In the genomic region with DNA sequence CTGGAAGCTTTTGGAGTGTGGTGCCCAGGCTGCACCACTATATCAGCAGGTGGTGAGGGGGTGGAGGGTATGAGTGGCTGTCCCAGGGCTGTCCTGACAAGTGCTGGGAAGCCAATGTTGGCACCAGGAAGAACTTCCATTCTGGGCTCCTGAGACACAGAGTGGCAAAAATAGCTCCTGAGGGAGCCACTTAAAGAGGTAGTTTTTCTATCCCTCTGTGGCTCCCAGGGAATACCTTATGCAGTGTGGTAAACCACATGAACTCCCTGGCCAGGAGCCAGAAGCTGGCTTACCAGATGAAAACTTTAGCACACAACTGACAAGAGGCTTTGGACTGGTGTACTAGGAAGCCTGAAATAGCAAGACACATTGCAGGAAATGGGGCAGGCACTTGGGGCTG, we compare ENCODE assay signal across 8 mouse cellular contexts. TPM values are rescaled to one million over a fixed set of nuclear protein-coding genes. Genes with fewer than 3 reads are reported as not detected.
DNase-seq lines count a peak whose midpoint lies in the region; ATAC-seq and TF ChIP-seq lines count a peak whose summit lies in the region.

No protein-coding gene starts in this region.

- no peak overlapping the region for H3K27ac ChIP-seq in forebrain, postnatal 0 days (ENCODE audit: low read depth, low read length)
- H3K27ac ChIP-seq in forebrain, embryonic 15.5 days (replicated peaks) = no peak overlapping the region
- H3K27ac ChIP-seq in heart, embryonic 11.5 days (ENCODE audit: low read depth, low read length) = peak overlapping the region; percentile 71

- H3K4me2 ChIP-seq in forebrain, postnatal 0 days (ENCODE audit: low read depth) = no peak overlapping the region
- H3K4me2 ChIP-seq in forebrain, embryonic 15.5 days (replicated peaks) = no peak overlapping the region
- no peak overlapping the region for H3K4me2 ChIP-seq in heart, embryonic 11.5 days

- no peak for TF ChIP-seq CTCF in forebrain, postnatal 0 days (IDR thresholded peaks at IDR 0.05; ENCODE audit: low read depth)

- H3K9me3 ChIP-seq in forebrain, postnatal 0 days (ENCODE audit: low read length) = no peaks in the 10 kb centered on the region
- no peaks in the 10 kb centered on the region for H3K9me3 ChIP-seq in forebrain, embryonic 15.5 days
- no peaks in the 10 kb centered on the region for H3K9me3 ChIP-seq in heart, embryonic 11.5 days (replicated peaks; ENCODE audit: control insufficient read depth, low read length)

- no peaks in the 10 kb centered on the region for H3K4me1 ChIP-seq in forebrain, postnatal 0 days (ENCODE audit: insufficient read depth)
- peaks cover 7% of the 10 kb centered on the region; the same call in 1 of the 2 replicates for H3K4me1 ChIP-seq in forebrain, embryonic 15.5 days
- peaks cover 7% of the 10 kb centered on the region for H3K4me1 ChIP-seq in heart, embryonic 11.5 days (ENCODE audit: control insufficient read depth, insufficient read depth, low read length)

- intact Hi-C loops in left cerebral cortex, postnatal 36 days (cut with DNase I) = no loop called here

- DNase-seq in forebrain, postnatal 0 days = no peak
- peak; percentile 69 to 80 for DNase-seq in left cerebral cortex, postnatal 36 days (ENCODE audit: low spot score in 2 of 2)
- DNase-seq in testis, postnatal 14 days (ENCODE audit: low spot score) = no peak
- DNase-seq in spleen, postnatal 4 days (ENCODE audit: low spot score in 2 of 2) = no peak
- DNase-seq in adrenal gland, adult 2 months = no peak

- no peak overlapping the region for H3K4me3 ChIP-seq in forebrain, postnatal 0 days (ENCODE audit: low read depth, low read length)
- H3K4me3 ChIP-seq in forebrain, embryonic 15.5 days = no peak overlapping the region
- H3K4me3 ChIP-seq in heart, embryonic 11.5 days (ENCODE audit: low read depth, low read length) = no peak overlapping the region

- no peaks in the 10 kb centered on the region for H3K27me3 ChIP-seq in forebrain, postnatal 0 days (ENCODE audit: insufficient read depth, low read length)
- no peaks in the 10 kb centered on the region for H3K27me3 ChIP-seq in forebrain, embryonic 15.5 days
- no peaks in the 10 kb centered on the region for H3K27me3 ChIP-seq in heart, embryonic 11.5 days (ENCODE audit: control insufficient read depth, insufficient read depth, low read length)

- 0 out of 2 replicates have a peak, but pooled peaks have one; percentile 15 for ATAC-seq in forebrain, postnatal 0 days
- no peak for ATAC-seq in forebrain, embryonic 15.5 days (replicated peaks)
- peak; percentile 76 for ATAC-seq in common myeloid progenitor, adult 5-6 weeks (replicated peaks; ENCODE audit: low read depth, poor library complexity, severe bottlenecking)
- ATAC-seq in heart, embryonic 11.5 days (replicated peaks; ENCODE audit: insufficient number of reproducible peaks, low FRiP score, low TSS enrichment) = peak; percentile 63; the same call in 1 of the 2 replicates

- peaks cover under 1% of the 10 kb centered on the region; the same call in 1 of the 2 replicates for H3K36me3 ChIP-seq in forebrain, postnatal 0 days (ENCODE audit: insufficient read depth)
- no peaks in the 10 kb centered on the region for H3K36me3 ChIP-seq in forebrain, embryonic 15.5 days
- no peaks in the 10 kb centered on the region for H3K36me3 ChIP-seq in heart, embryonic 11.5 days (ENCODE audit: control insufficient read depth, insufficient read depth, low read length)

- no peak overlapping the region for H3K9ac ChIP-seq in forebrain, postnatal 0 days
- H3K9ac ChIP-seq in forebrain, embryonic 15.5 days (replicated peaks) = no peak overlapping the region
- H3K9ac ChIP-seq in heart, embryonic 11.5 days (ENCODE audit: low read depth, low read length) = no peak overlapping the region

RNA-seq across cellular contexts. Expression of gene 4931440F15Rik, which starts 47.5 kb away (rescaled TPM):
- total RNA-seq in forebrain, postnatal 0 days (2014; rRNA removed) = 0.52 and 0.54 TPM in 2 replicates
- 0.24 and 0.29 TPM in 2 replicates for polyA plus RNA-seq in forebrain, postnatal 0 days (2015; fragmentation: Nextera tagmentation; extraction: Ambion mirVana)
- polyA plus RNA-seq in forebrain, embryonic 15.5 days (2015; fragmentation: Nextera tagmentation; extraction: Ambion mirVana) = 0.37 and 0.47 TPM in 2 replicates
- total RNA-seq in common myeloid progenitor, adult 5-6 weeks (2017) = 0.18 TPM in 1 of 2 replicates, not detected in the other
- polyA plus RNA-seq in heart, embryonic 11.5 days (2014; fragmentation: Nextera tagmentation; extraction: Ambion mirVana) = 0.15 and 0.21 TPM in 2 replicates
- total RNA-seq in left cerebral cortex, postnatal 36 days (2021) = 1 to 10 TPM; 2.2 to 3.7 TPM
- total RNA-seq in adrenal gland, adult 2 months (2021) = under 1 TPM; 0.40 to 0.52 TPM
- 0.10 TPM in 2 replicates for polyA plus RNA-seq in adrenal gland, adult 2 months (2012; rRNA removed)

Comparison
In these comparisons a context has a peak if more than half of its experiments do, and no peak if none do; other contexts are left out.
1. DNase-seq: peak in left cerebral cortex, postnatal 36 days (2 of 2); none in forebrain, postnatal 0 days (single experiment), testis, postnatal 14 days (single experiment), spleen, postnatal 4 days (0 of 2) and adrenal gland, adult 2 months (single experiment).